Mouse (Mus musculus): ENCODE measurements at regions not wholly inside any gene's neighbourhood (a gene's known extent, or its start where the extent isn't known, plus 50 kb on each side); places are given as distances from the start of the nearest gene placed in this dataset.

- DNase-seq (ENCODE audit: low spot score in 2 of 2), result no peak
Measured at GRCm38 (mm10) chr8:8183233-8183622, 477.8 kb downstream of the Efnb2 start.

DNA sequence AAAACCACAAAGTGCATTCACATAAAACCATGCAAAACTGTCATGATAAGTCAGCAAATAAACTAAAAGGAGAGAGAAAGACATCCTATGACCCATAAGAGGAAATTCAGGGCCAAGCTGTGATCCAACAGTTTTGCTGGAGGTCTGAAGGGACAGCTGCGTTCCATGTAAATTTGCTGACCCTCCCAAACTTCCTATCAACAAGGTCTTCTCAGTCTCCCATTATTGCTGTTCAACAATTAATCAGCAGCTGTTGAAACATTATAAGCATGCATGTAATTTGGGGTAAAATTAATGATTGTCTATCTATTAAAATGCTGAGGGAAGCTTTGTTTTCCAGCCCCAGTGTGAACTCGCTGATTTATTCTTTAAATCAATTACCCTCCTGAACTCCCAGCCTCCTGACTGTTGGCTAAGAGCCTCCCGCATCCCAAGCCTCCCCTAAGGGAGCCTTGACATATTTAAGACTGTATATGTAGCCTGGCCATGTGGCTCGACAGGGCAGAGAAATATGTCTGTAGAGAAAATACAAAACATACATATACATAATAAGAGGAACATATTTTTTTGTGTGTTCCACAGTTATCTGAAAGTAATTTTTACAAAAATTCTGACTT, 478.3 kb downstream of the Efnb2 start:
- DNase-seq (ENCODE audit: low spot score in 2 of 2), result no peak

DNA sequence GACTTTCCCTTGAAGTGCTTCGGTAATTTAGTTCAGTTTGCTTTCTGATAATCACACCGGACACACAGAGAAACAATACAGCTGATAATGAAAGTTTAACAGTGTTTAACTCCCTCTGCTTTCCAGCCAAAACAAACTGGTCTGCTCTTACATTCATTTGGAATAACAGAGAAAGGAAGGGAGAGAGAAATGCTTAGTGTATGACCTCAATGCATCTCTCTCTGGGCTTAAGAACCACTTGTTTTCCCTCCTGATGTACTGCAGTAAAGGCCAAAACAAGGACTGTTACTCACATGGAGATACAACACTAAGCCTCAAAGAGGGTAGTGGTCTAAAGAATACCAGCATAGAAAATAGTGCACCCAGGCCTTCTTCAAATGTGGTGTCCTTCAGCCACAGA, 478.9 kb downstream of the Efnb2 start:
- no peak for DNase-seq (ENCODE audit: low spot score in 2 of 2)

- DNase-seq (ENCODE audit: low spot score in 2 of 2), result no peak
Measured at GRCm38 (mm10) chr8:8174286-8174685, 486.8 kb downstream of the Efnb2 start.

- DNase-seq (ENCODE audit: low spot score in 2 of 2), result no peak
Measured at GRCm38 (mm10) chr8:8168674-8169073, 492.4 kb downstream of the Efnb2 start.

DNA sequence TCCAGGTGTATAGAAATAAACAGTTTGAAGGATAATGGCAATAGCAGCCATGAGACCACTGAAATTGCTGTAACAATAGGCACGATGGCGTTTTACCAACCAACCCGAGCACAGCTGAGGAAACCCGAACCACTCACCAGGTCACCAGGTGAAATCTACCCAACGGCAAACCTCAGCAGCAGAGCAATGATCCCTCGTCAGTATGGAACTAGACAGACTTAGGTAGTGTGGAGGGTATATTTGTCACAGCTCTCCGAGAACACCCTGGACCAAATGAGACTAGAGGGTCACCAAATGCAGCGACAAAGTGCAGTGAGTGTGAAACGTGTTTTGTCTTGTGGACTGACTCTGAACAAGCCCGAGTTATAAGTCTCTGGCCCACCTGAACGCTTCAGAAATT, 492.8 kb downstream of the Efnb2 start:
- DNase-seq (ENCODE audit: low spot score in 2 of 2), result no peak

DNA sequence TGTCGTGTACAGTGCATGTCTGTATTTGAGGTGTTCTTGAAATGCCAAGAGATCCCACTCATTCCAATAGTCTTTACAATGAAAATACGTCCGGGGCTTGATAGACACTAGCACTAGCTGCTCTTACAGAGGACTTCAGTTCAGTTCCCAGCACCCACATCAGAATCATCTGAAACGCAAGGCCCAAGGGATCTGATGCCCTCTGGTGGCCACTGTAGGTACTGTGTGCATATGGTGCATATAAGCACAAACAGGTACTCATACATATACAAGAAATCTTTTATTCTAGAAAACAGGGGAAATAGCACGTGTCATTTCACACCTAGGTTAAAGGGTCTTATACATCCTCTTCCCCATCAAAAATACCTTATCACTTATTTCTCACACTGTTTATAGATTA, 513.5 kb downstream of the Efnb2 start:
- no peak for DNase-seq (ENCODE audit: low spot score in 2 of 2)

GRCm38 (mm10) chr8:8142933-8143495, 518.0 kb downstream of the Efnb2 start:
- DNase-seq (ENCODE audit: low spot score in 2 of 2), result no peak

GRCm38 (mm10) chr8:8142461-8142860, 518.6 kb downstream of the Efnb2 start:
- no peak for DNase-seq (ENCODE audit: low spot score in 2 of 2)

- no peak for DNase-seq (ENCODE audit: low spot score in 2 of 2)
Measured at GRCm38 (mm10) chr8:8139720-8140119, 521.3 kb downstream of the Efnb2 start.

DNA sequence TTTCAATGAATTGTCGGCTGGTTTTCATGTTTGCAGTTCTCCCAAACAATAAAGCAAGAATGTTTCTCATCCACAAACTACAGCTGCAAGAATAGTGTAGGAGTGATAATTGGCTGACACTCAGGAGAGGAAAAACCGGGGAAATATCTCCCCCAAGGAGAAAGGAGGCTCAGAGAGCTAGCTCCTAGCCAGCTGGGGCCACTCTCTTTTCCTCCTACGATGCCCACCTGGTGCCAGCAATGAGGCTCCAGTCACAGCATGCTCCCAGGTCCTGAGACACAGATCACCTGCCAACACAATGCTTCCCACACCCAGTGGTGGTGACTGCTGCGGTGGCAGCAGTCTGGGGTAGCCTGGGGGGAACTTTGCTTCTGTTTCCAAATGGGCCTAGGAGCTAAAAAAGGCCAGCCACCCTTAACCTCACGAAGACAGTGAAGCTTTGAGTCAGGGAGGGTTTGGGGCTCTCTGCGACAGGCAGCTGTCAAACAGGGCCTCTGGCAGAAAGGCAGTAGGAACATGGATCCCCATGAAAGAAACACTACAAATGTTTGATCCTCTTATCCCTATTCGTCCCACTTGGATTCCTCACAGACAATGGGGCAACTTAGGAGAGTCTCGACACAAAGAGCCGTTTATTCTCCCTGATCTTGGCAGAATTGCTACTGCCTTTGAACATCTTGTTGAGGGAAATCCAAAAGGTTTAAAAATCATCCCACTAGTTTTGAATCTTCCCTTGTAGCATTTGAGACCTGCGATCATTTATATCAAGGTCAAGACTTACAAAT, 527.8 kb downstream of the Efnb2 start:
- DNase-seq (ENCODE audit: low spot score in 2 of 2), result no peak

DNA sequence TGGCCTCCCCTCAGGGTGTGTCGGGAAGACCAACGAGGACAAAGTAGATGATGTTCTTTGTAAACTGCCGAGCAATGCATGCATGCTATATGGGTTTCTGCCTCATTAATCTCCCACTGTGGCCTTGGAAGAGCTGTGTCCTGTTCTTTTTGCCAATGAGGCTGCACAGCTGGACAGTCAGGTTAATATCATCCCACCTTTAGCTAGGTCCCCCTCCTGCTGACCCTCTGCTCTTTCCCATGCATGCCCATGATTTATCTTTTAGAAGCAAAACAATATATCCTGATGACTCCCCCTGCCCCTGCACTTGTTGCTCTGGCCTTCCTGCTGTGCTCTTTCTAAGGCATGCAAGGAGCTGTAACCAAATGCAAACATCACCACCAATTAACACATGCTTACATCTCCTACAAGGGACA, 529.1 kb downstream of the Efnb2 start:
- DNase-seq (ENCODE audit: low spot score in 2 of 2), result no peak

GRCm38 (mm10) chr8:8130806-8131205, 530.2 kb downstream of the Efnb2 start:
- DNase-seq (ENCODE audit: low spot score in 2 of 2), result no peak

- no peak for DNase-seq (ENCODE audit: low spot score in 2 of 2)
Measured at GRCm38 (mm10) chr8:8115595-8116429, 545.2 kb downstream of the Efnb2 start.

DNA sequence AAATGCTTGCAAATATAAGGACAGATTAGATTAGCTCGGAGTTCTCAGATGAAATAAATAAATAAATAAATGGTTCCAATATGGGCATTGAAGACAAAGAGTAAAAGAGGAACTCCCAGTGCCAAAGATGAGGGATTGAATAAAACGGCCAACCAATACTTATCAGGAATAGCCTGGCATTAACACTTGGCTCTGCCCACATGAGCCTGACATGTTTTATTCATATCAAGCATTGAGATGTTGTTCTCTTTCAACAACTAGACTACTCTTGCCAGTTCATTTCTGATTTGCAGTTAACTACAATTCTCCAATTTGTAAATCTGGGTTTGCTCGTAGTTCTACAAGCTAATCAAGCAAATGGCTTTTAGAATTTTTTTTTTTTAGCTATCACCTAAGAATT, 546.4 kb downstream of the Efnb2 start:
- DNase-seq (ENCODE audit: low spot score in 2 of 2), result no peak

GRCm38 (mm10) chr8:8109785-8110350, 551.2 kb downstream of the Efnb2 start:
- DNase-seq (ENCODE audit: low spot score in 2 of 2), result no peak

- DNase-seq (ENCODE audit: low spot score in 2 of 2), result no peak
Measured at GRCm38 (mm10) chr8:8103492-8103891, 557.5 kb downstream of the Efnb2 start.

DNA sequence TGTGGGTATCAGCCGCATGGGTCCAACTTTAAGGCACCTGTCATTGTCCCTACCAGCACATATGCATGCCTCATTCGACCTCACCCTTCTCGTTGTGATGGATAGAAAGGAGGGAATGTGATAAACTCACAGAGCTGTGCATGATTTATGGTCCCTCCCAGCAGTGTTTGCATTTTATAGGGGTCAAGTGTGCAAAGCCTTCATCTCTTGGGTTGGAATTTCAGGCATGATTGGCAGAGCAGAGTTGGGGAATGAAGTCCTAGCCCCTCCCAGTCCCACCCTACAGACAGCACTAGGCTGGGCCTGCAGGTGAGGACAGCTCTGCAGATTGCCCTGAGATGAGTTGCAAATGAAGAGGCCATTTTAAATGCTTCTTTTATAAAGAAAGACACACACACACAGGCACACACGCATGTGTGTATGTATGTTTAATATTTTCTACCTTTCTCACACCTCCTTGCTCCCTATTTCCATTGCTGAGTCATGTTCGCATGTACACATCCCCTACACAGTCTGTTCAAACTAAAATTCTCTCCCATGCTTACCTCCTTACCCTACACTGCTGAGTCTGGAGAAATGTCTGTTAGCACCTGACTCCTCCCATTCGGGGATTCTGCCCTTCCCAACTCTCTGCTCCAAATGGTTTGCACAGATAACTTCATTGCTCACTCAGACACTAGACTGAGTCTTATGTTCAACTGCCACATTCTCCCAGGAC, 558.9 kb downstream of the Efnb2 start:
- DNase-seq (ENCODE audit: low spot score in 2 of 2), result no peak

GRCm38 (mm10) chr8:8092551-8092950, 568.5 kb downstream of the Efnb2 start:
- DNase-seq (ENCODE audit: low spot score in 2 of 2), result no peak

- no peak for DNase-seq (ENCODE audit: low spot score in 2 of 2)
Measured at GRCm38 (mm10) chr8:8084652-8085051, 576.4 kb downstream of the Efnb2 start.

- no peak for DNase-seq (ENCODE audit: low spot score in 2 of 2)
Measured at GRCm38 (mm10) chr8:8064074-8064473, 597.0 kb downstream of the Efnb2 start.

Data from spleen, postnatal 4 days (tissue).